Mouse (Mus musculus) lung, adult 2 months (tissue): ENCODE measurements at regions not wholly inside any gene's neighbourhood (a gene's known extent, or its start where the extent isn't known, plus 50 kb on each side); places are given as distances from the start of the nearest gene placed in this dataset.
"Not testable (repeated sequence)": the region's sequence is repeated elsewhere in the genome, so short reads cannot be mapped to it uniquely, and the experiment has no call there.

ENCODE experiments used
- DNase-seq: peaks from one replicate; pipeline ENCODE4 v3.0.0; 2022
- H3K4me1 ChIP-seq: fragments of 200-500 bp; 2 replicates; pipeline ENCODE4 v1.6.1; 2011; ENCODE audit warnings: low read length; ENCODE audit not compliant: control insufficient read depth, insufficient read depth
- H3K4me3 ChIP-seq: fragments of 200-500 bp; replicated peaks from 2 replicates; pipeline ENCODE3; 2011; ENCODE audit warnings: low read depth, mild to moderate bottlenecking, control low read depth, low read length; ENCODE audit errors: extremely low read depth
- CTCF ChIP-seq: fragments of 200-500 bp; IDR thresholded peaks from 2 replicates; pipeline ENCODE4 v1.5.1; 2011; ENCODE audit warnings: mild to moderate bottlenecking, low read length, control low read depth; ENCODE audit not compliant: insufficient read depth
- POLR2A ChIP-seq: fragments of 200-500 bp; IDR thresholded peaks from 2 replicates; pipeline ENCODE4 v1.6.1; 2011; ENCODE audit warnings: low read depth, mild to moderate bottlenecking, control low read depth, low read length, borderline replicate concordance; ENCODE audit errors: extremely low read depth
- WGBS: fragments of 180-500 bp; shearing (Covaris S2); methylation state at CpG from one replicate; pipeline ENCODE4 v1.1.7; 2018; 5-methylcytosine and 5-hydroxymethylcytosine counted together

GRCm38 (mm10) chr10:14303476-14303875 is 242.0 kb downstream of the Adgrg6 start:
- TF ChIP-seq CTCF = no peak
- no peak for TF ChIP-seq POLR2A
- no peak for DNase-seq
- Histone ChIP-seq H3K4me3 (no peak overlapping the region), H3K4me1 (no peaks in the 10 kb centered on the region)

- WGBS = 83% methylated on average over 4 of the region's 4 CpGs
- TF ChIP-seq POLR2A = no peak
- no peak for TF ChIP-seq CTCF
- no peak for DNase-seq
- Histone ChIP-seq H3K4me1 (no peaks in the 10 kb centered on the region), H3K4me3 (no peak overlapping the region)
Measured at GRCm38 (mm10) chr10:14296147-14296546, 249.3 kb downstream of the Adgrg6 start.

GRCm38 (mm10) chr10:14292701-14293100 is 252.8 kb downstream of the Adgrg6 start:
- 79% methylated on average over 8 of the region's 8 CpGs for WGBS
- H3K4me1 ChIP-seq, DNase-seq, H3K4me3 ChIP-seq: not testable (repeated sequence)

GRCm38 (mm10) chr10:14287551-14287950 is 257.9 kb downstream of the Adgrg6 start:
- peaks cover 2% of the 10 kb centered on the region; the same call in 1 of the 2 replicates for H3K4me1 ChIP-seq
- no peak overlapping the region for H3K4me3 ChIP-seq
- no peak for DNase-seq
- WGBS = 53% methylated on average over 4 of the region's 4 CpGs
- TF ChIP-seq CTCF (no peak), POLR2A (no peak)

GRCm38 (mm10) chr10:14276631-14277030 is 268.8 kb downstream of the Adgrg6 start:
- Histone ChIP-seq H3K4me1 (no peaks in the 10 kb centered on the region), H3K4me3 (no peak overlapping the region)
- DNase-seq = no peak
- 72% methylated on average over 1 of the region's 1 CpGs for WGBS
- no peak for TF ChIP-seq CTCF
- no peak for TF ChIP-seq POLR2A

- no peak for DNase-seq
- 84% methylated on average over 1 of the region's 1 CpGs for WGBS
- Histone ChIP-seq H3K4me1 (no peaks in the 10 kb centered on the region), H3K4me3 (no peak overlapping the region)
- no peak for TF ChIP-seq POLR2A
- no peak for TF ChIP-seq CTCF
Measured at GRCm38 (mm10) chr10:14275477-14275876, 270.0 kb downstream of the Adgrg6 start.

GRCm38 (mm10) chr10:14270008-14270407 is 275.5 kb downstream of the Adgrg6 start:
- WGBS = 47% methylated on average over 3 of the region's 4 CpGs
- H3K4me1 ChIP-seq = no peaks in the 10 kb centered on the region
- no peak for TF ChIP-seq POLR2A
- no peak for TF ChIP-seq CTCF
- no peak overlapping the region for H3K4me3 ChIP-seq
- no peak for DNase-seq

GRCm38 (mm10) chr10:14267641-14268040 is 277.8 kb downstream of the Adgrg6 start:
- 88% methylated on average over 3 of the region's 3 CpGs for WGBS
- Histone ChIP-seq H3K4me1 (no peaks in the 10 kb centered on the region), H3K4me3 (no peak overlapping the region)
- TF ChIP-seq POLR2A (no peak), CTCF (no peak)
- no peak for DNase-seq

- 87% methylated on average over 8 of the region's 8 CpGs for WGBS
- no peak for DNase-seq
Measured at GRCm38 (mm10) chr10:14239670-14240069, 273.8 kb downstream of the Hivep2 start.

GRCm38 (mm10) chr10:14234896-14235604 is 269.2 kb downstream of the Hivep2 start:
- H3K4me1 ChIP-seq = no peaks in the 10 kb centered on the region
- no peak for TF ChIP-seq POLR2A
- no peak for TF ChIP-seq CTCF
- DNase-seq = no peak
- H3K4me3 ChIP-seq = no peak overlapping the region
- WGBS = 35% methylated on average over 10 of the region's 10 CpGs

More at GRCm38 (mm10) chr10:14239670-14240069, 273.8 kb downstream of the Hivep2 start:
- Histone ChIP-seq H3K4me1 (no peaks in the 10 kb centered on the region), H3K4me3 (no peak overlapping the region)
- TF ChIP-seq CTCF (no peak), POLR2A (no peak)
